Mouse (Mus musculus) midbrain, embryonic 10.5 days (tissue): ENCODE measurements around the gene Cep131. TPM values are rescaled to one million over a fixed set of nuclear protein-coding genes. Genes with fewer than 3 reads are reported as not detected.

Experiments used
- DNase-seq: peaks from one replicate; pipeline ENCODE4 v3.0.0-alpha.2; 2017; ENCODE audit warnings: low spot score
- H3K27ac ChIP-seq: fragments of 300-500 bp; sonication (generic); replicated peaks from 2 replicates; pipeline ENCODE4 v1.5.1; 2016; ENCODE audit warnings: mild to moderate bottlenecking
- H3K27me3 ChIP-seq: fragments of 300-500 bp; sonication (generic); 2 replicates; pipeline ENCODE4 v1.6.1; 2016; ENCODE audit warnings: low read depth, mild to moderate bottlenecking; ENCODE audit not compliant: poor library complexity, severe bottlenecking
- H3K36me3 ChIP-seq: fragments of 300-500 bp; sonication (generic); 2 replicates; pipeline ENCODE4 v1.6.1; 2016; ENCODE audit warnings: mild to moderate bottlenecking, moderate library complexity
- H3K4me1 ChIP-seq: fragments of 300-500 bp; sonication (generic); 2 replicates; pipeline ENCODE4 v1.6.1; 2016
- H3K4me3 ChIP-seq: fragments of 300-500 bp; sonication (generic); 2 replicates; pipeline ENCODE4 v1.5.1; 2016; ENCODE audit warnings: mild to moderate bottlenecking, moderate library complexity
- H3K9me3 ChIP-seq: fragments of 300-500 bp; sonication (generic); replicated peaks from 2 replicates; pipeline ENCODE4 v1.6.1; 2016; ENCODE audit warnings: mild to moderate bottlenecking
- WGBS: fragments of 180-500 bp; shearing (Covaris S2); methylation state at CpG from one replicate; pipeline ENCODE4 v1.1.7; 2016; 5-methylcytosine and 5-hydroxymethylcytosine counted together
- polyA plus RNA-seq: library from polyadenylated mRNA; unstranded; fragments of >200 nt; fragmentation: Nextera tagmentation; extraction: Ambion mirVana; gene quantifications from 2 replicates; pipeline ENCODE4 v1.2.1, GENCODE M21; 2016

Cep131 gene
- polyA plus RNA-seq, 1 experiment from 2014 or later, result 38.1 TPM

GRCm38 (mm10) chr11:120112136-120112535 lies 25.5 kb upstream of the Cep131 start:
- no peak for DNase-seq
- Histone ChIP-seq H3K9me3 (no peaks in the 10 kb centered on the region), H3K4me1 (no peaks in the 10 kb centered on the region), H3K36me3 (peaks cover 79% of the 10 kb centered on the region), H3K4me3 (no peak overlapping the region), H3K27me3 (no peaks in the 10 kb centered on the region), H3K27ac (no peak overlapping the region)
- 88% methylated on average over 4 of the region's 4 CpGs for WGBS

GRCm38 (mm10) chr11:120111033-120111432 lies 24.4 kb upstream of the Cep131 start:
- Histone ChIP-seq H3K27me3 (no peaks in the 10 kb centered on the region), H3K27ac (peak overlapping the region; percentile 60; the same call in 1 of the 2 replicates), H3K9me3 (no peaks in the 10 kb centered on the region), H3K36me3 (peaks cover 79% of the 10 kb centered on the region), H3K4me3 (no peak overlapping the region), H3K4me1 (no peaks in the 10 kb centered on the region)
- peak; percentile 67 for DNase-seq
- 7% methylated on average over 2 of the region's 2 CpGs for WGBS

DNA sequence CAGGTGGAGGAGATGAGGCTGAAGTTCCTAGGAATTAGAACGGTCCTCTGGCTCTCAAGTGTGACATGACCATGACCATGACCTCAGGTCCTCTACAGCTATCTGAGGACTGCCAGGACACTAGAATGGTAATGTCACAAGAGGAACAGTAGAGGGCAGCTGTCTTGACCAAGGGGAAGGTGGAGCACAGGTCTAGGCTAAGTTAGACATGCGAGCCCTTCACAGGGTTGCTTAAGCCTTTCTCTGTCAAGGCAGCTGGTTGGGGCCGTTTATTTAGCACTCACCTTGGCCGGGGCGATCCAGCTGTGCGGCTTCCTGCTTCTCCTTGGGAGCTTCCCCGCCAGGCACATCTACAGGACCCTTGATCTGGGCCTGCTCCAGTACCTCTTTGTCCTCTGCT lies 23.9 kb upstream of the Cep131 start:
- Histone ChIP-seq H3K4me1 (no peaks in the 10 kb centered on the region), H3K9me3 (no peaks in the 10 kb centered on the region), H3K36me3 (peaks cover 79% of the 10 kb centered on the region), H3K27ac (peak overlapping the region; percentile 60; the same call in 1 of the 2 replicates), H3K27me3 (no peaks in the 10 kb centered on the region), H3K4me3 (no peak overlapping the region)
- DNase-seq, result no peak
- WGBS, result 70% methylated on average over 7 of the region's 7 CpGs

DNA sequence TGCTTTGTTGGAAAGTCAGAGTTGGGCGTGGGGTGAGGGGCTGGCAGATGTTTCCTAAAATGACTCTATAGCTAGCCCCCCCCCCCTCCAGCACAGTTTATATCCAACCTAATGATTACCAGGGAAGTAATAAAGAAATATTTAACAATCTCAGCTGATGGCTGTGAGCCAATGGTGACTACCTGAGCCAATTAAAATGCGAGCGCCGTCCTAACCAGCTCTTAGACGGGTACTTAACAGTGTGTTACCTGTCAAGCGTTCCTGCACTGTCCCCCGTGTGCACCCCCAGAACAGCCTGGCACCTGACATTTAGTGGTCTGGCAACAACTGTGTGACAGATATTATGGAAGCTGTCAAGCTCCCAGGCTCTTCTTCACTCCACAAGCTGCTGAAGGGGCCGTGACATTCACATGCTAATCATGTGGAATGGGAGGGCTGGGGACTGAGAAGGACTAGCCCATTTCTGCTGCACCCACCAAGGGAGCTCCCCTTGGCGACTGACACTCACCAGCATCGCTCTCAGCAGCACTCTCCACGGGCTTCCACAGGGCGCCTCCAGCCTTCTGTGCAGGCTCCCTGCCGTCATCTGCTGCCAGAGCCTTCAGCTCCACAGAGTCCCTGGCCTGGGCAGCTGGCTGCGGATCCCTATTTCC lies 23.1 kb upstream of the Cep131 start:
- DNase-seq, result no peak
- H3K9me3 ChIP-seq, result no peaks in the 10 kb centered on the region
- H3K4me1 ChIP-seq, result no peaks in the 10 kb centered on the region
- H3K27me3 ChIP-seq, result no peaks in the 10 kb centered on the region
- H3K4me3 ChIP-seq, result no peak overlapping the region
- WGBS, result 76% methylated on average over 14 of the region's 14 CpGs
- H3K36me3 ChIP-seq, result peaks cover 79% of the 10 kb centered on the region
- H3K27ac ChIP-seq, result no peak overlapping the region

- no peak for DNase-seq
- Histone ChIP-seq H3K27ac (no peak overlapping the region), H3K36me3 (peaks cover 80% of the 10 kb centered on the region), H3K9me3 (no peaks in the 10 kb centered on the region), H3K27me3 (no peaks in the 10 kb centered on the region), H3K4me1 (no peaks in the 10 kb centered on the region), H3K4me3 (no peak overlapping the region)
- 86% methylated on average over 9 of the region's 9 CpGs for WGBS
Measured at GRCm38 (mm10) chr11:120107796-120108195, 21.2 kb upstream of the Cep131 start.

- Histone ChIP-seq H3K27ac (no peak overlapping the region), H3K27me3 (no peaks in the 10 kb centered on the region), H3K36me3 (peaks cover 74% of the 10 kb centered on the region), H3K9me3 (no peaks in the 10 kb centered on the region), H3K4me3 (no peak overlapping the region), H3K4me1 (no peaks in the 10 kb centered on the region)
- WGBS, result 74% methylated on average over 2 of the region's 2 CpGs
- DNase-seq, result no peak
Measured at GRCm38 (mm10) chr11:120107026-120107425, 20.4 kb upstream of the Cep131 start.

- WGBS, result 98% methylated on average over 3 of the region's 3 CpGs
- no peaks in the 10 kb centered on the region for H3K27me3 ChIP-seq
- peaks cover 65% of the 10 kb centered on the region for H3K36me3 ChIP-seq
- no peaks in the 10 kb centered on the region for H3K9me3 ChIP-seq
- peaks cover 23% of the 10 kb centered on the region for H3K4me1 ChIP-seq
- DNase-seq, result no peak
- no peak overlapping the region for H3K4me3 ChIP-seq
- no peak overlapping the region for H3K27ac ChIP-seq
Measured at GRCm38 (mm10) chr11:120103431-120103997, 16.9 kb upstream of the Cep131 start.

DNA sequence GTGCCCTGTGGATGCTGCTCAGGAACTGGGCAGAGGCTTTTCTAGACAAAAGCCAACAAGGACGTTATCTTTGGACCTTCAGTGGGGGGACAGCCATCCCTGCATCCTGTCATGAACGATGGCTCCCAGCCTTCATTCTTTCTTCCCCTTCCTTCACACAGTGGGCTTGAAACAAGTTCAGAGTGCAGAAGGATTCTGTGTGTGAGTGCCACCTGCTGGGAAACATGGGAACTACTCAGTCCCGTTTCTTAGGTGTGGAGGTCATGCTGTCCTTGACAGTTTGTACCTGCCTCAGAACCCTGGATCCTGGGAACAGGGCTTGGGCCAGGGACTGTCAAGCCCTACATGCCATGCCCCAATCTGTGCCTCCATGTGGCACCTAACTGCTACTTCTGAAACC lies 14.4 kb upstream of the Cep131 start:
- Histone ChIP-seq H3K4me3 (no peak overlapping the region), H3K27me3 (no peaks in the 10 kb centered on the region), H3K9me3 (no peaks in the 10 kb centered on the region), H3K4me1 (peaks cover 37% of the 10 kb centered on the region), H3K27ac (0 out of 2 replicates have a peak overlapping the region, but pooled peaks have one; percentile 13), H3K36me3 (peaks cover 48% of the 10 kb centered on the region)
- 2% methylated on average over 3 of the region's 3 CpGs for WGBS
- DNase-seq, result peak; percentile 71

- Histone ChIP-seq H3K27me3 (no peaks in the 10 kb centered on the region), H3K27ac (peak within 1 kb of the TSS; percentile 91), H3K9me3 (no peaks in the 10 kb centered on the region), H3K4me1 (peaks cover 37% of the 10 kb centered on the region), H3K4me3 (peak within 1 kb of the TSS; percentile 89), H3K36me3 (peaks cover 48% of the 10 kb centered on the region)
- DNase-seq, result peak; percentile 99
- WGBS, result under 1% methylated on average over 77 of the region's 77 CpGs
Measured at GRCm38 (mm10) chr11:120098588-120099511, 12.2 kb upstream of the Cep131 start, which contains the start of the genes Tepsin and Ndufaf8. Gene Tepsin, minus strand, starts transcription at chr11:120098731. Gene Ndufaf8, plus strand, starts transcription at chr11:120098928.

GRCm38 (mm10) chr11:120092817-120093591 lies 6.4 kb upstream of the Cep131 start:
- H3K27ac ChIP-seq, result no peak overlapping the region
- WGBS, result 80% methylated on average over 23 of the region's 23 CpGs
- no peaks in the 10 kb centered on the region for H3K27me3 ChIP-seq
- H3K9me3 ChIP-seq, result no peaks in the 10 kb centered on the region
- peaks cover 65% of the 10 kb centered on the region for H3K36me3 ChIP-seq
- peaks cover 12% of the 10 kb centered on the region for H3K4me1 ChIP-seq
- no peak for DNase-seq
- H3K4me3 ChIP-seq, result no peak overlapping the region

- peaks cover 12% of the 10 kb centered on the region for H3K4me1 ChIP-seq
- DNase-seq, result no peak
- WGBS, result 88% methylated on average over 4 of the region's 4 CpGs
- no peaks in the 10 kb centered on the region for H3K9me3 ChIP-seq
- H3K36me3 ChIP-seq, result peaks cover 54% of the 10 kb centered on the region
- H3K27me3 ChIP-seq, result no peaks in the 10 kb centered on the region
- H3K27ac ChIP-seq, result no peak overlapping the region
- no peak overlapping the region for H3K4me3 ChIP-seq
Measured at GRCm38 (mm10) chr11:120090661-120091060, 4.0 kb upstream of the Cep131 start.
